Mouse (Mus musculus): ENCODE results near the gene Med25.

- no peak for TF ChIP-seq CTCF (IDR thresholded peaks at IDR 0.05)
- TF ChIP-seq EP300 (IDR thresholded peaks at IDR 0.05; ENCODE audit: insufficient read depth, low read depth, low read length): no peak
These were observed 47.5 kb downstream of the Med25 start for GRCm38 (mm10) chr7:44845006-44845405.

All from heart, adult 2 months (tissue).